Mouse (Mus musculus): Measurements from ENCODE around the gene Fam219a.

Gene Fam219a

DNA sequence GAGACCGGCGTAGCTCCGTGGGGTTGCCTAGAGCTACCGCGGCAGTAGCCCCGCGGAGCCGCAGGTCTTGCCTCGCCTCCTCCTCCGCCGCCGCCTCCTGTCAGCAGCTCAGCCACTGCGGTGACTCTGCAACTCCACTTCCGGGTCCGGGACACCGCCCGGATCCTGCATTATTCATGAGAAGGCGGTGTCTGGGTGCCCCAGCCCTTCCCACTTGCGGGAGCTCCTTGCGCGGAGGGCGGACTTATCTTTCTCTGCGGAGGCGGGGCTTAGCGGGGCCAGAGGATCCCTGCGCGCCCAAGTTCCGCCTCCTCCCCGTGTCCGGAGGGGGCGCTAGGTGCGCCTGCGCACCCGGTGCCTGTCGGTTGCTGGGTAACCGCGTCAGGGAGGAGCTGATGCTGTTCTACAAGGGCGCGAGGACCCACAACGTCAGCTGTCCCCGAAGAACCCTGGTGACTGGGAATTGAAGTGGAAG lies at the start of gene Fam219a, which contains the start of gene Dnaic1:
TSS of gene Fam219a (minus strand) at position 128 of the 475 bp plus-strand sequence.
TSS of gene Dnaic1 (plus strand) at position 365 of the 475 bp plus-strand sequence.
- DNase-seq (ENCODE audit: low spot score in 2 of 2), result peak; percentile 98

DNA sequence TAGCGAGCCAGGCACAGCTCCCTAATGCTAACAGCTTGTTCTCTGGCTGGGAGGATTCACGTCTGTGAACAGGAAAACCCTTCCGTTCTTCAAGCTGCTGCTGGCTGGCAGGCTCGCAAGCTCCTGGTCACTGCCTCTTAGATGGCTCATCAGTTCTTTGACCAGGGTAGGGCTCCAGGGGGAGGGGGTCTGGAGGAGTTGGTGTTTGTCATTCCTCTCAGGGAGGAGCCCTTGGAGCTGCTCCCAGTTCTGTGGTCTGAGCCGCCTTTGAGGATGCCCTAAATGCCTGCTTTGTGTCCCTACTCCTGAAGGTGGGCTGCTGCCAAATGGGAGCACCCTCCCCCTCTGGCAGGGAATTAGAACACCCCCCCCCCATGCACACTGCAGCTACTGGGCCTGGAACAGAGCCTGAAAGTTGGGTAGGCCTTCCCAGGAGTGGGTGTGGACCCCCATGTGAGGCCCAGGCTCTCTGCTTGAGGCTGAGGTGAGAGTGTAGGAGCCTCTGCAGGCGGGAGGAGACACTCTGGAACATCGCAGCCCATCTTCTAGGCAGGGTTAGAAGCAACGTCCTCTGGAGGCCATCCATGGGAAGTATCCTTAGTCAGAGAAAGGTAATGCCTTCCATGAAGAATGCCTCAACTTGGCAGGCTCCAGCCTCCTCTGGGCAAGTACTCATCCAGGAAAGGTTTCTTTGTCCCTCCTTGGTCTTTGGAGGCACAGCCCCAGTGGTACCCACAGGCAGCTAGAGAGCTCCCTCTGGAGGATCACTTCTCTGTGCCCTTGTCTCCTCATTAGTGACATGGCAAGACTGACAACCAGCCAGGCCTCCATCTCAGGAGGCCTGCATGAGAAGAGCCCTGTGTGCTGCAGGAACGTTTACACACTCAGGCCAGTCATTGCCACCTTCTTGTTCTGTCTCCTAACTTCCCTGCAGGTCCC lies 46.6 kb upstream of the Fam219a start:
- DNase-seq (ENCODE audit: low spot score in 2 of 2), result peak; percentile 60 to 76

DNA sequence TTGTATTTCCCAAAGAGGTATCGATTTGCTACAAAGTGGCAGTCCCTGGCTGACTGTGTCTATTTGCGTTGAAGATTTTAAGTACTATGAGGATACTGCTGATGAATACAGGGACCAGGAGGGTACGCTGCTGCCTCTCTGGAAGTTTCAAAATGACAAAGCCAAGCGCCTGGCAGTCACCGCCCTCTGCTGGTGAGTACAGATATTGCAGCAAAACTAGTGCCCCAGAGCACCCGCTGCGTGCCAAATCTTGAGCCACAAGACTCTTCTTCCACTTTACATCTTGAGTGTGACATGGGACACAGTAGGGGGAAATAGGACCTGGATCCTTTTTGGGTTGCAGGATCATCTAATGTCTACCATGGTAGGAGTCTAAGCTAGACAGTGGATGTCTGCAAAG lies 44.8 kb upstream of the Fam219a start:
- DNase-seq (ENCODE audit: low spot score in 2 of 2), result peak; percentile 87 to 89

DNA sequence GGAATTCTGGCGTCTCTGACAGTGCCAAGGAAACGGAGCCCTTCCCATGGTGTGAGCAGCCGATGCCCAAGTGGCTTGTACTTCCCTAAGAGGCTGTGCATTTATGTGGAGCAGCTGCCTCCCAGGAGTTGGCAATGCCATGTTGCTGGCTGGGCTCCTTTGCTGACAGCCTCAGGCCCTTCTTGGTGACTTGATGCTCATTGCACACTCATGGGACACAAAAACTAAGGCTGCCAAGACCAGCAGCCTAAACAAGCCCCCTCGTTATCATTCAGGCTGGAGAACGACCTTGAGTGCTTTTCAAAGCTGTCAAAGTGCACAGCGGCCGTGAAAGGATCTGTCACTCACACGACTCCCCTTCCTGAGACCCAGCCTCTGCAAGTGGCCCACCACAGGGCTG lies 42.8 kb upstream of the Fam219a start:
- no peak for DNase-seq (ENCODE audit: low spot score in 2 of 2)

DNA sequence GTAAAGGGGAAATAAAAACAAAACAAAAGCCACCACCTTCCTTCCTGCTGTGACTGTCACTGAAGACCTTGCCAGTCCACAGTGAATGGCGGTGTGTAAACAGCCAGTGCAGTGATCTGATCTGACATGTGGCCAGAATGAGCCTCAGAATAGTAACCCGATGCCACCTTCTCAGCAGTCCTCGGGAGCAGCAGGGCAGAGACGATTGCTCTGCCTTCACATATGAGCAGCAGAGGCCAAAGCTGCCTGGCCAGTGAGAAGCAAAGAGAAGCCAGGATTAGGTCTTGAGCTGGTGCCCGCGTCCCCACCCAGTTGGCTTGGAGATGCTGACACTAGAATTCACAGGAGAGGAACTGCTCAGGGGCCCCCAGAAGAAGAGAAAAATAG lies 41.2 kb upstream of the Fam219a start:
- no peak for DNase-seq (ENCODE audit: low spot score in 2 of 2)

DNA sequence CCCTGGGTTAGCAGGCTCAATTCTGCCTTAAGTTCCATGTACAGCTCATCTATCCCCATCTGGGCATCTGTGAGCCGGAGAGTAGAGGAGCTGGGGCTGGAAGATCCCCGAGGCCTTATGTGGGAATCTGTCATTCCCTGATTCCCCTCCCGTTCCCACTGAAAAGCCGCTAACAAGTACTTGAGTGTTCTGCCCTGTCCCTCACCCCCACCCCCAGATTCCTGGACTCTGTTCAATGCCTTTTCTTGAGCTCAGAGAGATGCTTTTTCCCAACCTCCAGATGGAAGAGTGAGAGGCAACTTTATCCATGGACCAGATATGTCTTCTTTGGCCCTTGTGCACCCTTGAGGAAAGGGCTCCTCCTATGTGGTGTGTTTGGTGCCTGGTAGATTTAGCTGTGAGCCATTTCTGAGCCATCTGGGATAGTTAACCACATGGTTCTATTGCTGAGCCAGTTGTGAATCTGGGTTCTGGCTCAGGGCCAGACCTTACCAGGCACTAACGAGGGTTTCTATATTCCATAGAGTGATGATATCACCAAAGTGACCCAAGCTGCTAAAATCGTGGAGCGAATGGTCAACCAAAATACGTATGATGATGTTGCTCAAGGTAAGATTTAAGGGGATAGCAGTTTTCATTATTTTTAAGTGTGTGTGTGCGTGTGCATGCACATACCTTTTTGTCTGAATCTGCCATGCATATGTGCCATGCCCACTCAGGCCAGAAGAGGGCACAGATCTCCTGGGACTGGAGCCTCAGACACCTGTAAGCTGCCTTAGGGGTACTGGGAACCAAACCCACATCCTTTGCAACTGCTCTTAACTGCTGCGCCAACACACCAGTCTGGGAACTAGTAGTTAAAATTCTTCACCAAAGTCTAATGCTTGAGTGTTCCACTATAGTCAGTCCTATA lies 40.6 kb upstream of the Fam219a start:
- DNase-seq (ENCODE audit: low spot score in 2 of 2), result no peak

DNA sequence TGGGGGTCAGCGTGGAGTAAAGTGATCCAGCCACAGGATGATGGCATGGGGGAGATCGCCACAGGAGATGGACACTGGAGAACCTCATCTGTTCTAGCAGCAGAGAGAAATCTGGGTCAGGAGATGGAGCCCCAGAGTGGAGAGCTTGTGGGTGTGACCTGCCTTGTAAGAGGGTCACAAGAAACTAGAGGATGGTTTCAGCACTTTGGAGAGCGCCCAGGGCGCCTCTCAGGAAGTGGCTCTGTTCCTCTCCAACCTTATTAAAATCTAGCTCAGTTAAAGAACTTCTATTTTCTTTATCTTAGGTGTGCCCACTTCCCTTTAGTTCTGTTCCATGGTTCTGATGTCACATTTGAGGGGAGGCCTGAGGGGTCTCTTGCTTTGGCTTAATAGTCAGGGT lies 37.4 kb upstream of the Fam219a start:
- DNase-seq (ENCODE audit: low spot score in 2 of 2), result no peak

DNA sequence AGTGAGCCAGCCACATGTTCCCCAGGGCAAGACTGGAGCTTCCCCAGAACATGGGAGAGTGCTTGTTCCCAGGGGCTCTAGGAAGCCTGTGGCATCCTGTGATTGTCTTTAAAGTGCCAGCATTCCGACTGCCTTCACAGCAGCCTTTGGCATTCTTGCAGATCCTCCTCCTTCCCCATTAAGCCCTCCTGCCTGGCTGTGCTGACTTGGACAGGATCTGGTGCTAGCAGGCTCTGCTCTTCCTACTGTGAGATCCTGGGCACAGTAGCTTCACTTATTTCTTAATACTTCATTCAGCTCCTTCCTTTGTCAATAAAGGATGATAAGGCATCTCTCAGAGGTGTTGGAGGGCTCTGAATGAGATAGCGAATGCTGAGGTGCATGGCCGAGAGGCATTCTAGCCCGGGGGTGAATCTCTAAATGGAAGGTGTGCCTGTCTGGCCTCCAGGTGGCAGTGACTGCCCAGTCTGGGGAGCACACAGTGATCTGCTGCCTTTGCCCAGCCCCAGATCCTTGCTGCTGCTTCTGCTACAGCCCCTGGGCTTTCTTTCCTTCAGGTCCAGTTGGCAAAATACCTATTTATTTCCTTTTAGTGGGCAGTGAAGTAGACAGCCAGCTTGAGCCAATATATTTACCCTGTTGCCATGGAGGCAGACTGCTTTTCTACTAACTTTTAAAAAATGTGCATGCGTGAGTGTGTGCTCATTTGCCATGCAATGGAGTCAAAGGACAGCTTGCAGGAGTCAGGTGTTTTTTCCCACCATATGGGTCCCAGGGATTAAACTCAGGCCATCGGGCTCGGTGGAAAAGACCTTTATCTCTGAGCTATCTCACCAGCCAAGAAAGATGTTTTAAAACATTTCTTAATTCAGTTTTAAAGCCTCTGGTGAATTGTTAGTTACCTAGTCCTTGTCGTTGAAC lies 35.4 kb upstream of the Fam219a start:
- DNase-seq (ENCODE audit: low spot score in 2 of 2), result peak in 1 of 2 experiments; percentile 21

DNA sequence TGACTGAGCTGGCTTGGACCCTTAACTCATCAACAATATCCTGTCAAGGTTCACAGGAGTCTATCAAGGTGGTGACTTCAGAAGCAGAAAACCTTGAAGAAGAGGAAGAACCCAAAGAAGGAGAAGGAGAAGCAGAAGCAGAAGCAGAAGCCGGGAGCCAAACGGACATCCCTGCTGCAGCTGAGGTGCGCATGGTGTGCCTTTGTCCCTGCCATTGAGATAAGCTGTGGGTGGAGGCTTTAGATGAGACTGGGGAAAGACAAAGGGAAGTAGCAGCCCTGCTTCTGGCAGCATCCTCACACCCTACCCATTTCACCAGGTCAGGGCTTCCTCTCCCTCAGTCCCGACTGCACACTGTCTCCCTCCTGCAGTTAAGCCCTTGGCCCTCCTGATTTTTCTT lies 33.5 kb upstream of the Fam219a start:
- DNase-seq (ENCODE audit: low spot score in 2 of 2), result no peak

DNA sequence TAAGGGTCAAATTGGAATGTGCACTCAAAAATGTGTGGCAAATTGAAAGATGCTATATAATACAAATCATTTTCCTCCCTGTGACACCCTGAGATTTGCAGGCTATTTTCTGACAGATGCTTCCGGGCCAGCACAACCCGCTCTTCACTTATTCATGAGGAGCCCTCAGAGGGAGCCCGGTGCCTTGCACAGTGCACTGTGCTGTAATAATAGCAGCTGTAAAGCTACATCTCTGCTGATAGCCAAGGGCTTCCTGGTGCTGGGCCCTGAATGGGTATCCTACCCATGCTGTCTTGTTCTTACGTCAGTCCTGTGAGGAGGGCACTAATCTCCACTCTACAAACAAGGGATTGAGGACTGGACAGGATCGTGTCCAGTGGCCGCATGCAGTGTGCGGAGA lies 14.0 kb upstream of the Fam219a start:
- DNase-seq (ENCODE audit: low spot score in 2 of 2), result no peak

DNA sequence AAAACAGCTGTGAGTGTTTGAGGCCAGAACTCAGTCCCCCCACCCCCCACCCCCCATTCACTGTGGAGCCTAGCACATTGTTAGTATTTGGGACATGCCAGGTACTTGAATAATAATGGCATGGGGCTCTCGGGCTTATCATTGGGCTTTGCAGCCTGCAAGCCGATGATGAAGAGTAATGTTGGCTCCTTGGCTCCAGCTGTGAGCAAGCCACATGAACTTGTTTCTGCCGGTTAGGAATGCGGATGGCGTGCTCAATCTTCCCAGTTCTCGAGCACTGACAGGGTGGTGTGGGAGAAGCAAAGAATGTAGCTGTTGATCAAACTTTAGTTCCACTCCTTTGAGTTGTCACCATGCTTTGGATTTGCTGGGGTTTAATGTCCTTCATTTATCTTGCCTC lies 6.6 kb upstream of the Fam219a start:
- no peak for DNase-seq (ENCODE audit: low spot score in 2 of 2)

DNA sequence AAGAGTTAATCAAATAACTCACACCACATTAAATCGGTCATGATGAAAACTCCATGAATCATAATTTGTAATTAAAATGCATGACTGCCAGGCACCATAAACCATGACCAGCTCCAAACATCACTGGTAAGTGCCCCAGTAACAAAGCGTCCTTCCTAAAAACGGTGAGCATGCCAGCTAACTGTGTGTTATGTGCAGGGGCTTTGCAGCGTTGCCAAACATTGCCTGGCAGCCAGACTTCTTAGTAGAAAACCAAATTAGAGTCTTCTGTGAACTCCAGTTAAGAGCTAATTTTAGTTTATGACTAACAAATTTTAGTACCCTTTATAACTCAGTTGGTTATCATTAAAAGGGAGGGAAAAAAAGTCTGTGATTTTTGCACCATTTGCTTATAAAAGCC lies 4.2 kb upstream of the Fam219a start:
- DNase-seq (ENCODE audit: low spot score in 2 of 2), result no peak

DNA sequence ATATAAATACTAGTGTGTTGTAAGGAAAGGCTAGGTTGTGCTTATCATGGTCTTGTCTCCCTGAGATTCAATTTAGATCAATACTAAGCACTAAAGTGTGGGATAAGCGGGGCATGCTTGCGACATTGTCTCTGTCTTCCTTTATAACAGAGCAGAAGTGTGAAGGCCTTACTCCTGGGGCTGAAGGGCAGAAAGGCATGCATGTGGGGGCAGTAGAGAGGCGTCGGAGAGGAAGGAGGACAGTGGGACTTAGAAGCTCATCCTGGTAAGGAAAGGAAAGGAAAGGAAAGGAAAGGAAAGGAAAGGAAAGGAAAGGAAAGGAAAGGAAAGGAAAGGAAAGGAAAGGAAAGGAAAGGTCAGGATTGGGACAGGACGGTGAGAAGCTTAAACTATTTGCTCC lies 2.2 kb upstream of the Fam219a start:
- no peak for DNase-seq (ENCODE audit: low spot score in 2 of 2)

DNA sequence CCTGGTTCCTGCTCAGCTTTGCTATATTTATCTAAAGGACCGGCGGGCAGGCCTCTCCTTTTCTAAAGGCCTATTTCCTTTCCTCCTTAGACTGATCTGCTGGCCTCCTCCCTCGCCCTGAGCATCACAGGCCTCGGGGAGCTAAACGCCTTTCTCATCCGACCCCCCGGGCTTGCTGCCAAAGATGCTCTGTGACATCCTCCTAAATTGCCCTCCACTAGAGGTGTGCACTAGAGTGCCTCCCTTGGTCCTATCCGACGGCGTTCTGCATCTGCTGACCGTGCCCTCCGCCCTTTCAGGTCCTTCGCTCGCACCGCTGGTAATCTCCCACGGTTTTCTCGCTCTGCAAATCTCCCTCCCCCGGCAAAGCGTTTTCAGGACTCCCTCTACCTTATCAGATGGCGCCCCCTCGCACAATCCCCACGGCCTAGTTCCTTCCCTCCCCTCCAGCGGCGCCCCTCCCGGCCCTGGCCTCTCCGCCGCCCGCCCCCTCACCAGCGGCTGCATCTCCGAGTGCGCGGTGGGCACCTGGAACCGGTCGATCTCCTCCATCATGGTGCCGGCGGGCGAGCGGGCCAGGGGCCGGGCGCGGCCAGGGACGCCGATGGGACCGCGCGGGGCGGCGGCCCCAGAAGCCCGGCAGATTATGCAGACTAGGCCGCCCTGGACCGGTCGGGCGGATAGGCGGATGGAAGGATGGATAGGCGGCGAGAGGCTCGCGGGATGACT lies 492 bp downstream of the Fam219a start:
- peak; percentile 50 for DNase-seq (ENCODE audit: low spot score in 2 of 2)

DNA sequence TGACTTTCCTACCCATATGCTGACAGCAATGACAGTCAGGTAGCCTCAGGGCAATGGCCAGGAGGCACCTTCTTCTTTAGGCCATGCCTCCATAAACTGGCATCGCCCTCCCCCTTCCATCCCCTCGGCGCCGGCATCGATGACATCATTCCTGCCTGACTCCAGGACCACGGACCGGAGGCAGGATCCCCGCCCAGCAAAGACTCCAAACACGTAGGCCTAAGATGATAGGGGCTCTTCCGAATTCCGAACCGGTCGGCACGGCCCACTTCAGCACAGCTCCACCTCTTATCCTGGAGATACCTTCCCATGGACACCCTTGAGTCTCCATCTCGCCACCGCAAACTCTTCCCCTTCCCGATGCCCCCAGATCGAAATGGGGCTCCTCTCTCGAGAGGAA lies 1.1 kb downstream of the Fam219a start:
- DNase-seq (ENCODE audit: low spot score in 2 of 2), result peak; percentile 55 to 62

DNA sequence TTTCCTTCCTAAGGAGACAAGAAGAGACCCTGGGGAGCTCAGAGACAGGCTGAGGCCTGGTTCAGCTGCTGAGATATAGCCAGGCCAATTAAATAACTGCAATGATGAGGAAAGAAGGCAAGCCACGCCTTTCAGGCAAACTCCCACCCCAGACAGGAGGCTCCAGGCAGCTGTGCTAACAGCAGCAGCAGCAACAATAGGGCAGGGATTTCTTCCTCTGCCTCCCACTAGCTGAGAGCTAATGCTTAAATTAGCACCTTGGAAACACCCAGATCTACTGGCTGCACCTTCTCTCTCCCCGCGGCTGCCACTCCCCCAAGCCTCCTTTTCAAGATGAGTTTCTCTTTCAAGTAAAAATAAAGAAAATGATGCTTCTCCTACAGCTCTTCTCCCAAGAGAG lies 3.2 kb downstream of the Fam219a start:
- peak in 1 of 2 experiments; percentile 54 for DNase-seq (ENCODE audit: low spot score in 2 of 2)

DNA sequence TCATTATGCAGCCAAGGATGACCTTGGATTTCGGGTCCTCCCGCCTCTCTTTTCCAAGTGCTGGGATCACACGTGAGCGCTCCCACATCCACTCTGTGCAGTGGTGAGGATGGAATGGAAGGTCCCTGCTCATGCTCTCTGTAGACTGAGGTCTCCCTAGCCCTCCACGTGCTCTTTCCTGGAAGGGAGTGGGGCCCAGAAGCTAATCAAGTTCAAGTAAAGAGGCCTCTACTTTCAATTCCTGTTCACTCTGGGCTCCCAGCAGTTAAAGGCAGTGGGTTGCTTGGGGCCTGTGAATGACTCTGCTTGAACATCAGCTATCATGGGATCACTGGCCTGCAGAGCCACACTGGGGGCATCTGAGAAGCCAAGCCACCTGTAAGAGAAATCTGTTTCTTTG lies 6.0 kb downstream of the Fam219a start:
- DNase-seq (ENCODE audit: low spot score in 2 of 2), result no peak

DNA sequence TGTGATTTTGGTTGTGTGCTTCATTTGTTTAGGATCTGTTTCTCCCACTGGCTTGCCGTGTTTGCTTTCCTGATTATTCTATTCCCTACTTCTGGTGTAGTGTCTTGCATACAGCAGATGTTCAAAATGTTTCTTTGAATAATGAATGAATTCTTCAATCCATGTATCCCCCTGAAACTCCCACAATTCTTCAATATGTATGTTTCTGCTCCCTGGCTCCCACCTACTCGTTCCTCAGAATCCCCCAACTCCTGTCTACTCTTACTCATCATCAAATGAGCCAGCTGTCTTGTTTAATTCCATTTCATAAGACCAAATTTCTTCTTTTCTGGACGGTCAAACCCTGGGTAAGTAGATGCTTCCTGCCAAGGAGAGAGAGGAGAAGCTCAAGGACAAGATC lies 12.2 kb downstream of the Fam219a start:
- DNase-seq (ENCODE audit: low spot score in 2 of 2), result no peak

DNA sequence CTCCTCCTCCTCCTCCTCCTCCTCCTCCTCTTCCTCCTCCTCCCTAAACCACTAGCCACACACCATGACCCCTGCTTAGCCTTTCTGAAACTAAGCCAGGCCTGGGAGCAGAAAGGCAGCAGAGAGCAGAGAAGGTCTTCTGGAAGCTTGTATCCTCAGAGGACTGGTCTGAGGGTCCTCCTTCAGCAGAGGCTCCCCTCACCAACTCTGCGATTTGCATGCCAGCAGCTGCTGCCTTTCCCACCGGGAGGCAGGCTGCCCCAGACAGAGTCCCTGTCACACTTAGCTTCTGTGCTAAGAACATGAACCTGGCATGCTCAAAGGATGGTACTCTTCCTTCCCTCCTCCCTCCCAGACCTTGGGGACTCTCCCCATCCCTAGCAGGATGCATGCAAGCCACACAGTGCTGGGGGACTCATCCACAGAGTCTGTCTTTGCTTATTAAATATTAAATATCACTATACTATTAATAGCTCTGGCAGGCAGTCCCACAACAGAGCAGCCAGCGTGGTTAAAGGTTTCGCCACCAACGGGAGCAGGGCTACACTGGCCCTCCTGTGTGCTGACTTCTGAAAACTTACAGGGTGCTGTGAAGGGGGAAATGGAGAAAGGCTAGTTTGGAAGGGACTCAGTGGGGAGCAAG lies 12.9 kb downstream of the Fam219a start:
- no peak for DNase-seq (ENCODE audit: low spot score in 2 of 2)

Measured in frontal cortex, postnatal 36 days (tissue).